Mouse (Mus musculus) myocyte (in vitro differentiated cells): ENCODE data around the gene Gm20852.
"Not testable (repeated sequence)": the region's sequence is repeated elsewhere in the genome, so short reads cannot be mapped to it uniquely, and the experiment has no call there.

Experiments
- E2F4 ChIP-seq: IDR thresholded peaks from one replicate; pipeline ENCODE4 v1.6.1; 2011; ENCODE audit warnings: mild to moderate bottlenecking, control low read depth, moderate library complexity; ENCODE audit not compliant: insufficient read depth
- SRF ChIP-seq: IDR thresholded peaks from one replicate; pipeline ENCODE4 v1.6.1; 2011; ENCODE audit warnings: low read depth; ENCODE audit not compliant: control insufficient read depth, insufficient read length
- USF1 ChIP-seq: IDR thresholded peaks from one replicate; pipeline ENCODE4 v1.6.1; 2011; ENCODE audit warnings: low read depth, mild to moderate bottlenecking, control low read depth, moderate library complexity

DNA sequence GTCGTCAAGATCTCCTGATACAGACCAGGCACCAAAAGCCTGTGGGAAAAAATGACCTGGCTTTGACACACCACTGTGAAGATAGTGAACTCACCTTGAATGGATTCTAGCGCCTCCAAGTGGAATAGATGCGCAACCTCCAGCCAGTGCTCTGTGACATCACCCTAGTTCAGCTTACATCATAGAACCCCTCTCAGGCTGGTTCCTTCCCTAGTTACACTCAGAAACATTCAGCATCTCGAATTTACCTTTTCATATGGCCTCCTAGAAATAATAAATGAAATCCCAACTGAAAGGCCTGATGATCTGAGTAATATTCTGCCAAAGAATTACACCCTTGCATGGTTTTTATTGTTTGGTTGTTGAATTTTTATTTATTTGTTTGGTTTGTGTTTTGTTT, at the start of gene Gm20852:
- TF ChIP-seq E2F4, USF1, SRF: not testable (repeated sequence)
